Mouse (Mus musculus) neural tube, embryonic 13.5 days (tissue): ENCODE results near the gene Dcst2. TPM values are rescaled to one million over a fixed set of nuclear protein-coding genes. Genes with fewer than 3 reads are reported as not detected.

Experiments used
- ATAC-seq: fragments of 200-750 bp; cut with Nextera tagmentation; 2 replicates; pipeline ENCODE4 v1.8.0; 2017; ENCODE audit warnings: low read depth, mild to moderate bottlenecking, moderate TSS enrichment, moderate library complexity
- H3K27ac ChIP-seq: fragments of 300-500 bp; sonication (generic); replicated peaks from 2 replicates; pipeline ENCODE4 v1.5.1; 2015; ENCODE audit warnings: moderate library complexity, mild to moderate bottlenecking, inconsistent platforms
- H3K27me3 ChIP-seq: fragments of 300-500 bp; sonication (generic); 2 replicates; pipeline ENCODE4 v1.6.1; 2015; ENCODE audit warnings: mild to moderate bottlenecking, inconsistent platforms
- H3K36me3 ChIP-seq: fragments of 300-500 bp; sonication (generic); 2 replicates; pipeline ENCODE4 v1.6.1; 2015; ENCODE audit warnings: mild to moderate bottlenecking, inconsistent platforms
- H3K4me1 ChIP-seq: fragments of 300-500 bp; sonication (generic); replicated peaks from 2 replicates; pipeline ENCODE4 v1.6.1; 2015; ENCODE audit warnings: inconsistent platforms
- H3K4me2 ChIP-seq: fragments of 300-500 bp; sonication (generic); 2 replicates; pipeline ENCODE4 v1.6.1; 2015; ENCODE audit warnings: inconsistent platforms, mild to moderate bottlenecking, moderate library complexity
- H3K4me3 ChIP-seq: fragments of 300-500 bp; sonication (generic); 2 replicates; pipeline ENCODE4 v1.5.1; 2015; ENCODE audit warnings: mild to moderate bottlenecking, inconsistent platforms
- H3K9ac ChIP-seq: fragments of 300-500 bp; sonication (generic); 2 replicates; pipeline ENCODE4 v1.6.1; 2015; ENCODE audit warnings: moderate library complexity, mild to moderate bottlenecking, inconsistent platforms
- H3K9me3 ChIP-seq: fragments of 300-500 bp; sonication (generic); 2 replicates; pipeline ENCODE4 v1.6.1; 2016; ENCODE audit warnings: inconsistent platforms
- WGBS: fragments of 180-500 bp; shearing (Covaris S2); methylation state at CpG from one replicate; pipeline ENCODE4 v1.1.7; 2015; 5-methylcytosine and 5-hydroxymethylcytosine counted together
- polyA plus RNA-seq: library from polyadenylated mRNA; unstranded; fragments of >200 nt; fragmentation: Nextera tagmentation; extraction: Ambion mirVana; gene quantifications from 2 replicates; pipeline ENCODE4 v1.2.1, GENCODE M21; 2015

Dcst2 gene
- polyA plus RNA-seq, 1 experiment from 2014 or later: 0.17 TPM

DNA sequence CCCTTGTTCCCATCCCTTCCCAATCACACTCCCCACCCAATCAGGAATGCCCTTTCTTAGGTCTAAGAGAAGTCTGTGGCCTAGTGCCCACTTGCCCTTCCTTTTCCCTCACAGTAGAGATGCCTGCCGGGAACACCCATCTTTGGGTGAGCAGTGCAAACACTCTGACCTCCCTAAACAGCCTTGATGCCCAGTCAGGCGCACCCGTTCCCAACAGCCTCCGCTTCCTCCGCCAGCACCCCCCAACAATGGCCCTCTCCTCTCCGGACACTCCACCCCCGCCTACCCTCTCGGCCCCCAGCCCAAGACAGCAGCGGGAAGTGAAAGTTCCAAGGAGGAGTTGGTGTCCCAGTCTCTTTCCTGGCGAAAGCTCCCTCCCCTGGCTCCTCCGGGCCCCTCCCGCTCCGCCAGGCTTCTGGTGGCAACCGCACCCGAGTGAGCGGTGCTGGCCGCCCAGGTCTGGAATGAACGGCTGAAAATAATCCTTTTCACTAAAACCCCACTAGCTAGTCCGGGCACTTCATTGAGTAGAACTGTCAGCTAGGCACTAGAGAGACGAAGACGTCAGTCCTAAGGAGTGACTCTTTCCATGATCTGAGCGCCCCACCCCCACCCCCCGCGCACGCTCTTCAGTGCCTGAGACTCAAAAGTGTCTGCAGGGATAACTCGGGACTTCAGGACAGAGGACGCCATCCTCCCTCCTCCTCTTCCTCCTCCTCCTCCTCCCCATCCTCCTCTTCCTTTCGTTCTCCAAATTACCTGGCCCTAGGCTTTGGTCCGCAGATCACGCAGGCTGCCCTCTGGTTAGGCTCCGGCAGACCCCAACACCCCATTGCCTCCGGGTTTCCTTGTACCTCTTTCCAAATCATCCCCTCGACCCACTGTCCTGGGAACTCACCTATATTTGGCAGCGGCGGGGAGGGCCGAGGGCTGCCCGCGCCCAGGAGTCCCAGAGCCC, 12.6 kb upstream of the Dcst2 start:
- H3K4me1 ChIP-seq: peaks cover 23% of the 10 kb centered on the region
- whole genome bisulfite sequencing: 2% methylated on average over 38 of the region's 38 CpGs
- H3K27ac ChIP-seq: peak overlapping the region; percentile 88
- H3K4me2 ChIP-seq: peak overlapping the region; percentile 95
- H3K36me3 ChIP-seq: peaks cover 11% of the 10 kb centered on the region; the same call in 1 of the 2 replicates
- ATAC-seq: peak; percentile 46
- no peaks in the 10 kb centered on the region for H3K9me3 ChIP-seq
- H3K9ac ChIP-seq: peak overlapping the region; percentile 77
- H3K4me3 ChIP-seq: peak overlapping the region; percentile 62
- H3K27me3 ChIP-seq: peaks cover 17% of the 10 kb centered on the region

DNA sequence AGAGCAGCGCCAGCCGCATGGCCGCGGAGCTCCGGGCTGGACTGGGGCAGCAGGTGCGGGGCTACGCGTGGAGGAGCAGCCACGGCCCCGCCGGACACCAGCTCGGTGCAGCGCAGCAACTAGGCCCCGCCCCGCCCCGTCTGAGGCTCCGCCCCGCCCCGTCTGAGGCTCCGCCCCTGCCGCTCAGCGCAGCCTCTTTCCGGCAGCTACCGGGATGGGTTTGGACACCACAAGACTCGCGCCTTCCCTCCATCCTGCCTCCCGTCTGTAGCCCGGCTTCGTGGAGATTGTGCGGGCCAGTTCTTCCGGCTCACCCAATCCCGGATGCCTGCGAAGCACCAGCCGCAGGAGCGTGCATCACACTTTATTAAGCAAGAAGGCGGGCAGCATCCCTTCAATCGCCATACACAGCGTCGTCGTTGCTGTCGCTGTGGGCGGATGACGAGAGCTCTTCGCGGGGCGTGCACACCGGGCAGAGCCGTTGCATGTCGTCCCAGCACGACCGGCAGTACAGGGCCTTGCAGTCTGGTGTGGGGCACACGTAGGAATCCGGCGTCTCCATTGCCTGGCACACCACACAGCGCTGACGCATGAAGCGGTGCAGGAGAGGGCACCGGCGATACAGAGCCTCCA, 11.8 kb upstream of the Dcst2 start, which contains the start of gene Adam15:
Adam15 (minus strand) TSS at position 128 of the 633 bp plus-strand sequence.
- peaks cover 9% of the 10 kb centered on the region; the same call in 1 of the 2 replicates for H3K36me3 ChIP-seq
- H3K4me1 ChIP-seq: peaks cover 23% of the 10 kb centered on the region
- peak within 1 kb of the TSS; percentile 77 for H3K9ac ChIP-seq
- H3K4me2 ChIP-seq: peak within 1 kb of the TSS; percentile 95
- H3K27ac ChIP-seq: peak within 1 kb of the TSS; percentile 88
- H3K9me3 ChIP-seq: no peaks in the 10 kb centered on the region
- H3K27me3 ChIP-seq: peaks cover 17% of the 10 kb centered on the region
- ATAC-seq: peak; percentile 92
- H3K4me3 ChIP-seq: peak within 1 kb of the TSS; percentile 62
- under 1% methylated on average over 59 of the region's 59 CpGs for WGBS

DNA sequence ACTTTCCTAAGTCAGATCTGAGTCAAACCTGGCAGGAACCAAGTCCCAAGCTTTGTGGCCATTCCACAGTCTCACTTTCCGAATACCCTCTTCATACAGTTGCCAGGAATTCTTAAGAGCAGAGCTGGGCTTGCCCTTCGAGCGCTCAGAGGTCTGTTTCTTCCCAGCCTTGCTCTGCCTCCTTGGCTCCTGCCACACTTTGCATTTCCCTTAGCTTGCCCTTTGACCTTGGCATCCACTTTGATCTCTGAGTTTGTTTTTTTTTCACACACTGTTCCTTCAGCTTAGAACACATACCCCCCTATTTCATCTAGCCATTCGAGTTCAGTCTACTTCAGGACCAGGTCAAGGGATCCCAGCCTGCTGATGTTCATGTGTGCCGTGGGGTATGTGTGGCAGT, 10.5 kb upstream of the Dcst2 start:
- peaks cover 4% of the 10 kb centered on the region; the same call in 1 of the 2 replicates for H3K36me3 ChIP-seq
- H3K4me3 ChIP-seq: no peak overlapping the region

DNA sequence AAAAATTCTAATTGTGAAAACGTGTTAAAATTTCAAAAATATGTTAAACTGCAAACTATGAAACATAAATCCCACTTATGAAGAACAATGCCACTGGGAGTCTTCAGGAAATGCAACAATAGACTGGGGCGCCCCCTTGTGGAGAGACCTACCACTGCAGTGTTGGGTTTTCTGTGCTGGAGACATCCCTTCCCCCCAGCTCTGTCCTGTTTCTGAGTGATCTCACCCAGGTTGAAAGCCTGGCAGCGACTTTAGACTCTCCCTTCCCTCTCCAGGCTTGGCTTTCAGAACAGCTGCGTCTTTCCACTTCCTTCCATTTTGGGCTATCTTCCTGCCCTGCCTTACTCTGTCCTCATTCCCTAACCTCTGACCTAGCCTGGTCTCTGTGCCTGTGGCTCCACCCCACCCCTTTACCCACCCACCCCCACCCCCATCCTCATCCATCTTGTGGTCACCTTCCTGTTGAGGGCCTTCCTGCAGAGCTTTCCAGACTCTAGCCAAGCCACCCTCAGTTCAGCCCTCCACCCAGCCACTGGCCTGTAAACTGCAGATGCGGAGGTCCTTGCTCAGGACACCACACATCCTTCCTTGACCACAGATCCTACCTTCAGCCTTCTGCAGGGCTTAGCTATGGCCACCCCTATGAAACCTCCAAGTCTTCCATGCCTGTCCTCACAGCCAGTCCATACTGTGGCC, 6.8 kb upstream of the Dcst2 start:
- WGBS: 21% methylated on average over 5 of the region's 5 CpGs
- H3K4me1 ChIP-seq: peaks cover 9% of the 10 kb centered on the region
- H3K9me3 ChIP-seq: no peaks in the 10 kb centered on the region
- H3K36me3 ChIP-seq: no peaks in the 10 kb centered on the region
- no peak for ATAC-seq
- H3K9ac ChIP-seq: no peak overlapping the region
- H3K4me3 ChIP-seq: no peak overlapping the region
- no peak overlapping the region for H3K4me2 ChIP-seq
- peaks cover 6% of the 10 kb centered on the region; the same call in 1 of the 2 replicates for H3K27me3 ChIP-seq
- H3K27ac ChIP-seq: no peak overlapping the region

More for the DNA sequence above, 10.5 kb upstream of the Dcst2 start:
- no peaks in the 10 kb centered on the region for H3K9me3 ChIP-seq
- H3K4me1 ChIP-seq: peaks cover 23% of the 10 kb centered on the region
- 69% methylated on average over 5 of the region's 5 CpGs for WGBS
- H3K9ac ChIP-seq: no peak overlapping the region
- ATAC-seq: no peak
- no peak overlapping the region for H3K4me2 ChIP-seq
- H3K27ac ChIP-seq: no peak overlapping the region
- H3K27me3 ChIP-seq: peaks cover 17% of the 10 kb centered on the region

DNA sequence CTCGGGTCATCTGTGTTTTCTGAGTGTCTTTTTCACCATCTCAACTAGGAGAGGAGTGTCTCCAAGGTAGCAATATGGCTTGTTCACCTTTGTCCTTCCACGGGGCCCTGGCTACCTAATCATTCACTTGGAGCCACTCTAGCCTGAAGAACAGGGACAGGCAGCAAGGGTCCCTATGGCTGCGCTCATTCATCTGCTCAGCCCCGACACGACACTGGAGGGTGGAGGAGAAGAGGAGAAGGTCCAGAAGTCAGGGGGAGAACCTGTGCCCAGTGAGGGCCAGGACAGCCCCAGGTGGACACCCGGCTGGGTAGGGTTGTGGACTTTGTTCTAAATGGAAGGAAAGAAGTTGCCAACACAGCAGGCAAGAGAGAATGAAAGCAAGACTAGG, 6.3 kb upstream of the Dcst2 start:
- Histone ChIP-seq H3K4me3 (no peak overlapping the region), H3K9ac (no peak overlapping the region), H3K9me3 (no peaks in the 10 kb centered on the region), H3K27ac (no peak overlapping the region), H3K27me3 (peaks cover 6% of the 10 kb centered on the region; the same call in 1 of the 2 replicates), H3K4me1 (peaks cover 4% of the 10 kb centered on the region), H3K4me2 (no peak overlapping the region), H3K36me3 (no peaks in the 10 kb centered on the region)
- ATAC-seq: no peak
- WGBS: 84% methylated on average over 6 of the region's 6 CpGs

DNA sequence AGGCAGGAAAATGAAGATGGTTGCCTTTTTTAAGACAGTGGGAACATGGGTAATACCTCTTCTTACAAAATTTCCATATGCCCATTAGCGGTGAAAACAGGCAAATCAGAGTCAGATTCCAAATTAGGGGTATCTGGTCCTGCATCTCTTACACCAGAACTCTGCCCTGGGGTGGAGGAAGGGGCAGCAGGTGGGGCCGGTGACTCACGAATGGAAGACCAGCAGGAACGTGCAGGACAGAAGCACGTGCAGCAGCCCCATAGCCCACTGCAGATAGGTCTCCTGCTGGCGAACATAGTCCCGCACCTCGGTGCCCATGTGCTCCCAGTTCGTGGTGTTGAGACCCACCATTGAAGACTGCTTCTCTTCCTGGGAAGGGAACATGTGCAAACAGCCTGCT, 5.7 kb upstream of the Dcst2 start:
- Histone ChIP-seq H3K27me3 (peaks cover 6% of the 10 kb centered on the region; the same call in 1 of the 2 replicates), H3K4me3 (no peak overlapping the region), H3K9ac (no peak overlapping the region), H3K9me3 (no peaks in the 10 kb centered on the region), H3K4me2 (no peak overlapping the region), H3K36me3 (no peaks in the 10 kb centered on the region), H3K27ac (no peak overlapping the region), H3K4me1 (no peaks in the 10 kb centered on the region)
- no peak for ATAC-seq
- WGBS: 74% methylated on average over 9 of the region's 9 CpGs

DNA sequence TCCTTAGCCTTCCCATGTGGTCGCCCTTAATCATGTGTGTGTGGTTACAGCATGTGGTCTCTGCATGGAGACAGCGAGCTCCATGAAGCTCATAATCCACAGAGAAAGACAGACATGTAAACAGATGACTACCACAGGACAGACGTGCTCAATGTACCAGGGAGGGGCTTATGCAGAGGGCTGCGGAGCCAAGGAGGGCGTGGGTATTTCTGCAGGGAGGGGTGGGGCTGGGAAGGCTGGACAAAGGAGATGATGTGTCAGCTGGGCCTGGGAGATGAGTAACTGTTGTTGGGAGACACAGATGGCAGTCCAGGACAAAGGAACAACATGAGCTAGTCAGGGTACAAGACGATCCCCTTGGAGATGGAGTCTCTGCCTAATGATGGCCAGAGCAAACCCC, 2.1 kb upstream of the Dcst2 start:
- Histone ChIP-seq H3K27ac (no peak overlapping the region), H3K4me1 (no peaks in the 10 kb centered on the region), H3K27me3 (no peaks in the 10 kb centered on the region), H3K4me2 (no peak overlapping the region), H3K4me3 (no peak overlapping the region), H3K9ac (no peak overlapping the region), H3K9me3 (no peaks in the 10 kb centered on the region), H3K36me3 (no peaks in the 10 kb centered on the region)
- ATAC-seq: no peak
- 67% methylated on average over 6 of the region's 6 CpGs for WGBS

DNA sequence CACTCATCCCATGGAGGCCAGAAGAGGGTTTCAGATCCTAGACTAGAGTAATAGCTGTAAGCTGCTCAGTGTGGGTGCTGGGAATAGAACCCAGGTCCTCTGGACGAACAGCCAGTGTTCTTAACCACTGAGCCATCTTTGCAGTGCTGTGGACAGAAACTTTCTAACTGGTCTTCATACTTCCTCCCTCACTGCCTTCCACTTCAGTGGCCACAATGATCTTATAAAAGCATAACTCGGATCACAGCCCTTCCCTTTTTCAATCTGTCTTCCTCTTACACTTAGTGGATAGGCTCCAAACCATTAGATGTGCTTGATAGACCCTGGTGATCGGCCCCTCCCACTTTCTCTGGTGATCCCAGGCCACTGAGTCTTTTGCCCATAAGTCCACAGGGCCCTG, 1.5 kb upstream of the Dcst2 start:
- no peak for ATAC-seq
- H3K9me3 ChIP-seq: no peaks in the 10 kb centered on the region

DNA sequence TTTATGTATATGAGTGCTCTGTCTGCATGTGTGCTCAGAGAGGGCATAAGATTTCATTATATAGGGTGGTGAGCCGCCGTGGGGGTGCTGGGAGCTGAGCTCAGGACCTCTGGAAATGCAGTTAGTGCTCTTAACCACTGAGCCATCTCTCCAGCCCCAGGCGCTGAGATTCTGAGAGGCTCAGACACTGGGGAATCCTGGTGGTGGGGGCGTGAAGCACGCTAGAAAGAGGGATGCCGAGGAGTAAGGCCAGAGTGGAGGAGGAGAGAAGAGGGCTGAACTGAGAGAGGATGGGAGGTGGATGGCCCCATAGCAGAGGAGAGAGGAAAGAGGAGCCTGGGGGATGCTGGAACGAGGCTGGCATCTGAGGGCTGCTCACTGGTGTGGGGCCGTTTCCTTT, 2.9 kb downstream of the Dcst2 start:
- H3K4me3 ChIP-seq: no peak overlapping the region
- no peak for ATAC-seq
- H3K27ac ChIP-seq: no peak overlapping the region
- no peak overlapping the region for H3K9ac ChIP-seq
- H3K36me3 ChIP-seq: no peaks in the 10 kb centered on the region
- 57% methylated on average over 8 of the region's 8 CpGs for WGBS
- H3K4me2 ChIP-seq: no peak overlapping the region
- no peaks in the 10 kb centered on the region for H3K9me3 ChIP-seq
- H3K27me3 ChIP-seq: no peaks in the 10 kb centered on the region
- H3K4me1 ChIP-seq: no peaks in the 10 kb centered on the region

More for the DNA sequence above, 1.5 kb upstream of the Dcst2 start:
- WGBS: 79% methylated on average over 3 of the region's 3 CpGs
- H3K36me3 ChIP-seq: no peaks in the 10 kb centered on the region
- no peak overlapping the region for H3K4me3 ChIP-seq
- no peak overlapping the region for H3K9ac ChIP-seq
- no peaks in the 10 kb centered on the region for H3K27me3 ChIP-seq
- H3K4me1 ChIP-seq: no peaks in the 10 kb centered on the region
- H3K4me2 ChIP-seq: no peak overlapping the region
- no peak overlapping the region for H3K27ac ChIP-seq

DNA sequence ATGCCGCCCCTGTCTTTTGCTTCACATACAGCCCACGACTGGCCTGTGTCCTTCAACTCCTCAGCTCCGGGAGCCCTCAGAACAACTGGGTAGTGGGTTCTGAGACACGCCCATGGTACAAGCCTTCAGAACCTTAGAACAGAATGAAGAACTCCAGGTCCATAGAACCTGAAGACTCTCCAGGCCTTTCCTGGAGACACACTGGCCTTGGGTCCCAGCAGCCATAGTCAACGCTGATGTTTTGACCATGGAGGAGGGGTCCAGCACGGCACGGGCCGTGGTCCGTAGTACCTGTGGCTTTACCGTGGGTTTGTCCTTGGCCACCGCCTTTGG, 3.3 kb downstream of the Dcst2 start, which contains the start of gene Dcst1:
Dcst1 (minus strand) TSS at position 101 of the 333 bp plus-strand sequence.
- 86% methylated on average over 11 of the region's 11 CpGs for WGBS
- H3K36me3 ChIP-seq: no peaks in the 10 kb centered on the region
- ATAC-seq: no peak
- no peaks in the 10 kb centered on the region for H3K9me3 ChIP-seq
- no peak within 1 kb of the TSS for H3K9ac ChIP-seq
- no peaks in the 10 kb centered on the region for H3K27me3 ChIP-seq
- no peak within 1 kb of the TSS for H3K27ac ChIP-seq
- H3K4me2 ChIP-seq: no peak within 1 kb of the TSS
- H3K4me1 ChIP-seq: no peaks in the 10 kb centered on the region
- H3K4me3 ChIP-seq: no peak within 1 kb of the TSS

DNA sequence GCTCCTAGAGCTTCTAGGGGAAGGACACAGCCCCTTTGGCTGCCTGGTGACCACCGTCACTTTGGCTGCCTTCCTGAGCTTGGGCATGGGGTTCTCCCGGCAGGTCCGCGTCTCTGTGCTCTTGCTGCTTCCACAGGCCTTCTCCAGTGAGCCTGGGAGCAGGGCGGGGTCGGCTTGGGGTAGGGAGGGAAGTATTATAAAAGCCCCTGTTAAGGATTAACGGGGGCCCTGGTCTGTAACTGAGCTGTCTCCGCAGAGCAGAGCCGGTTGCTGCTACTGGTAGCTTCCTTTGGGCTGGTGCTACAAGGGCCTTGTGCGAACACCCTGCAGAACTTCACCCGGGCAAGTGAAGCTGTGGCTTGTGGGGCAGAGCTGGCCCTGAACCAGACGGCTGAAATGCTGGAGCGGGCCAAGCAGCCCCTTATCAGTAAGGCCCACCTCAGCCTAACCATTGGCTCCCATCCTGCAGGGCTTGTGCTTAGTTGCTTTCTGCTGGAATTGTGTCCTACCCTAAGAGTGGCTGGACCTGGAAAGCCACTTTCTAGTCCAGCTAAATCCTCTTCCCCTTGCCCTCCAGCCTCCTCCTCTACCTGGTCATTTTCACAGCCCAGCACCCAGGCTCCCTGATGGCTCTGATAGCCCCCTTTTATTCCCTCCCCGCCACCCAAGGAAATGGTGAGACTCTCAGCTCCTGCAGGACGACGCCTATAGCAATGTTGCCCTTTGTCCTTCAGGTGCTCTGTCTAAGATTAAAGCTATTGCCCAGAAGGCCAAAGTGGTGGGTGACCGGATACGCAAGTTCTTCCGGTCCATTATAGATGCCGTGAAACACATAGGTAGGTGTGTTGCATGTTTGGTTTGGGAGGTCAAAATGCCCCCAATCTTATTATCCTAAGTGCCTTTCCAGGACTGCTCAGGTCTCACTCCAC, 4.0 kb downstream of the Dcst2 start:
- Histone ChIP-seq H3K4me2 (no peak overlapping the region), H3K9ac (no peak overlapping the region), H3K27me3 (no peaks in the 10 kb centered on the region), H3K4me3 (no peak overlapping the region), H3K4me1 (no peaks in the 10 kb centered on the region), H3K36me3 (no peaks in the 10 kb centered on the region), H3K9me3 (no peaks in the 10 kb centered on the region), H3K27ac (no peak overlapping the region)
- ATAC-seq: no peak
- 75% methylated on average over 20 of the region's 20 CpGs for WGBS
